Mouse (Mus musculus): ENCODE data around the gene 4930402F06Rik. TPM values are rescaled to one million over a fixed set of nuclear protein-coding genes. Genes with fewer than 3 reads are reported as not detected.

Gene 4930402F06Rik
- polyA plus RNA-seq, 1 experiment from 2014 or later = not detected

DNA sequence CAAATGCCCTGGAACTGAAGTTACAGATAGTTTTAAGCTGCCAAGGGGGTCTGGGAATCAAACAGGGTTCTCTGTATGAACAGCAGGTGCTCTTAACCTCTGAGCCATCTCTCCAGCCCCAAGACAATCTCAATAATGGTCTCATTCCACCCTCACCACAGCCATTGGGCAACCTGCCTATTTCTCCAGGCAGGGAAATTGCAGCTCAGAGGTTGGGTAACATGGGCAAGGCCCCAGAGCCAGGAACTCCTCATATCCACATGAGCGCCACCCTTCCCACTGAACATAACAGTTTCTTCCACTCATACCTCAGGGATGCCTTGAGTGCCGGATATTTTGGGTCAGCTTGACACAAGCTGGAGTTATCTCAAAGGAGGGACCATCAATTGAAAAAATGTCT lies 40.8 kb upstream of the 4930402F06Rik start:
- no peaks in the 10 kb centered on the region for H3K27me3 ChIP-seq (ENCODE audit: control insufficient read depth, insufficient read depth, low read depth, low read length)
- no peak overlapping the region for H3K9ac ChIP-seq (ENCODE audit: low read length)
- no peaks in the 10 kb centered on the region for H3K9me3 ChIP-seq (ENCODE audit: control insufficient read depth, low read length)
- no peaks in the 10 kb centered on the region for H3K36me3 ChIP-seq (ENCODE audit: control insufficient read depth, insufficient read depth, low read length)
- H3K4me2 ChIP-seq (ENCODE audit: low read depth, low read length) = no peak overlapping the region
- H3K4me3 ChIP-seq (ENCODE audit: low read length) = no peak overlapping the region
- no peak overlapping the region for H3K27ac ChIP-seq (ENCODE audit: low read length)
- WGBS = 82% methylated on average over 2 of the region's 2 CpGs
- ATAC-seq (ENCODE audit: low read depth) = no peak
- peaks cover 26% of the 10 kb centered on the region for H3K4me1 ChIP-seq (replicated peaks; ENCODE audit: control insufficient read depth, insufficient read depth, low read length)

DNA sequence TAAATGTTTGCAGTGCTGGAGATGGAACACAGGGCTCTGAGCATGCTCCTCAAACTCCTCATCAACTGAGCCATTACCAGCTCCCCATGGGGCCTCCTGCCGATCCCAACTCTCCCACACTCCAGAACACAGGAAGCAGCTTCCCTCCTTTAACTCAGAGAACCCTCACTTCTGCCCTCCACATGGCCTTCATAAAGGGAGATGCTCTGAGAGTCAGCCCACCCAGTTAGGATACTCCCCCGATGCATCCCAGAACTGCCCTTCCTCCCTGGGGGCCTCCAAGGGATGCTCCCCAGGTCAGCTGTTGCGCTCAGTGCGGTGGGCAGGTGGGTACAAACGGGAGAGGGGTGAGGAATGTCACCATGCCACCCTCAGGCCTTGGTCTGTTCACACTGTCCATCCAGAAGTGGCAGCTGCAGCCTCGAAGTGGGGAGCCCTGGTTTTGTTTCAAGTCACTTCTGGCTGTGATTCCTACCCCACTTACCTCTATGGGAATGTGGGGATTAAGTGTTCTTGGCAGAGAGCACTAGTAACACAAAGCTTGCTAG lies 37.7 kb upstream of the 4930402F06Rik start:
- ATAC-seq (ENCODE audit: low read depth) = no peak
- Histone ChIP-seq H3K4me2 (ENCODE audit: low read depth, low read length) (no peak overlapping the region), H3K9ac (ENCODE audit: low read length) (no peak overlapping the region), H3K36me3 (ENCODE audit: control insufficient read depth, insufficient read depth, low read length) (no peaks in the 10 kb centered on the region), H3K27ac (ENCODE audit: low read length) (no peak overlapping the region), H3K4me3 (ENCODE audit: low read length) (no peak overlapping the region), H3K4me1 (replicated peaks; ENCODE audit: control insufficient read depth, insufficient read depth, low read length) (peaks cover 25% of the 10 kb centered on the region), H3K9me3 (ENCODE audit: control insufficient read depth, low read length) (no peaks in the 10 kb centered on the region), H3K27me3 (ENCODE audit: control insufficient read depth, insufficient read depth, low read depth, low read length) (no peaks in the 10 kb centered on the region)
- 74% methylated on average over 6 of the region's 6 CpGs for WGBS

DNA sequence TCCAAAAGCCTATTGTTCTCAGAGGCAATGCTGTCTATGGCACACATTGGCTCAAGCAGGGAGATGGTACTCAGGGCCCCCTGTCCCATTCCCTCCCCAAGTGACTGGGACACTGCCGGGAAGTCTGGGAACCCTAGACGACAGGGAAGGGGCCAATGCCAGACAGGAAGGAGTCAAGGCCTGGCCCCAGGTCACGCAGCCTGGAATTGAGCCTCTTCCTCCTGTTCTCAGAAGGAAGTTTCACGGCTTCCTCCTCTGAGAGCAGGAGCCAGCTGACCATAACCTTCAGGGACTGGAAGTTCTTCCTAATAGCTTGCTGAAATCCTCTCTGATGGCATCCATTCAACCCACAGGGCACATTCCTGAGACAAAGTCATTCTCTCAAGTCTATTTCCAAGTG lies 36.5 kb upstream of the 4930402F06Rik start:
- WGBS = 63% methylated on average over 4 of the region's 4 CpGs
- ATAC-seq (ENCODE audit: low read depth) = peak; percentile 29; the same call in 1 of the 2 replicates
- H3K36me3 ChIP-seq (ENCODE audit: control insufficient read depth, insufficient read depth, low read length) = no peaks in the 10 kb centered on the region
- H3K27me3 ChIP-seq (ENCODE audit: control insufficient read depth, insufficient read depth, low read depth, low read length) = no peaks in the 10 kb centered on the region
- H3K27ac ChIP-seq (ENCODE audit: low read length) = peak overlapping the region; percentile 80
- H3K9ac ChIP-seq (ENCODE audit: low read length) = no peak overlapping the region
- no peak overlapping the region for H3K4me2 ChIP-seq (ENCODE audit: low read depth, low read length)
- H3K9me3 ChIP-seq (ENCODE audit: control insufficient read depth, low read length) = no peaks in the 10 kb centered on the region
- peaks cover 25% of the 10 kb centered on the region for H3K4me1 ChIP-seq (replicated peaks; ENCODE audit: control insufficient read depth, insufficient read depth, low read length)
- no peak overlapping the region for H3K4me3 ChIP-seq (ENCODE audit: low read length)

DNA sequence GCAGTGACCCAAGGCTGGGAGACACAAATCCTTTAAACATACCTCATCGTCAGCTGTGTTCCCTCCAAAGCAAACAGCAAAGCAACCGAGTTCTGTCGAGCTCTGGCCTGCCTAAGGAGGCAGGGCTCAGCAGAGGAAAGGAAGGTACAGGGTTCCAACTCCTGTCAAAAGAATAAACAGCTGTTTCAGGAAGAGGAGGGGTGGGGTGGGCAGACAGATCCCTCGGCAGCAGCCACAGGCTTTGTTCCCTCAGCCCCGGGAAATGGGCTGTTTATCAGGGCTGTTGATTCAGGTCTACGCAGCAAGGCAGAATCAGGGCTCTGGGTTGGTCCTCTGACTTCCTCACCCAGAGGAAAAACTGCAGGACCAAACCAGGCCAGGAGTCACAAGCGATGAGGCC lies 35.5 kb upstream of the 4930402F06Rik start:
- H3K9ac ChIP-seq (ENCODE audit: low read length) = peak overlapping the region; percentile 39
- ATAC-seq (ENCODE audit: low read depth) = peak; percentile 77
- 20% methylated on average over 7 of the region's 7 CpGs for WGBS
- H3K4me3 ChIP-seq (ENCODE audit: low read length) = peak overlapping the region; percentile 40
- no peaks in the 10 kb centered on the region for H3K36me3 ChIP-seq (ENCODE audit: control insufficient read depth, insufficient read depth, low read length)
- H3K4me2 ChIP-seq (ENCODE audit: low read depth, low read length) = peak overlapping the region; percentile 45
- no peaks in the 10 kb centered on the region for H3K9me3 ChIP-seq (ENCODE audit: control insufficient read depth, low read length)
- H3K27ac ChIP-seq (ENCODE audit: low read length) = peak overlapping the region; percentile 83
- no peaks in the 10 kb centered on the region for H3K27me3 ChIP-seq (ENCODE audit: control insufficient read depth, insufficient read depth, low read depth, low read length)
- H3K4me1 ChIP-seq (replicated peaks; ENCODE audit: control insufficient read depth, insufficient read depth, low read length) = peaks cover 25% of the 10 kb centered on the region

DNA sequence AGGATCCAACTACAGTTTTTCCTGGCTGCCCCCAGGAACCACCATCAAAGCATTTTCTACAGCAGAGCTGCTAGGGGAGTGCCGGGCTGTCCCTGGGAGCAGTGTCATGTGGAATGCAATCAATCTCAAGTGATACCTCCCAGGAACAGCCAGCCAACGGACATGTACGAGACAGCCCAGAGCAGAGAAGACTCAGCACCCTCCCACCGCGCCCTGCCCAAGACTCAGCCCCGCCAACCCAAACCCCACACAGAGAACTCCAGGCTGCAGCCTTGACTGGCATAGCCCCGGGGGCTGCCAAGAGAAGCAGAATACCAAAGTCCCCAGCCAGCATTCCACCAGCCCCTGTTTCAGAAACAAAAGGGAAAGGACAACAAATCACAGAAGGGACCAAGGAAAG lies 35.0 kb upstream of the 4930402F06Rik start:
- Histone ChIP-seq H3K9ac (ENCODE audit: low read length) (peak overlapping the region; percentile 39), H3K9me3 (ENCODE audit: control insufficient read depth, low read length) (no peaks in the 10 kb centered on the region), H3K36me3 (ENCODE audit: control insufficient read depth, insufficient read depth, low read length) (no peaks in the 10 kb centered on the region), H3K4me1 (replicated peaks; ENCODE audit: control insufficient read depth, insufficient read depth, low read length) (peaks cover 25% of the 10 kb centered on the region), H3K4me2 (ENCODE audit: low read depth, low read length) (peak overlapping the region; percentile 45), H3K4me3 (ENCODE audit: low read length) (peak overlapping the region; percentile 40), H3K27ac (ENCODE audit: low read length) (peak overlapping the region; percentile 83), H3K27me3 (ENCODE audit: control insufficient read depth, insufficient read depth, low read depth, low read length) (no peaks in the 10 kb centered on the region)
- peak; percentile 67 for ATAC-seq (ENCODE audit: low read depth)
- 6% methylated on average over 7 of the region's 7 CpGs for WGBS

DNA sequence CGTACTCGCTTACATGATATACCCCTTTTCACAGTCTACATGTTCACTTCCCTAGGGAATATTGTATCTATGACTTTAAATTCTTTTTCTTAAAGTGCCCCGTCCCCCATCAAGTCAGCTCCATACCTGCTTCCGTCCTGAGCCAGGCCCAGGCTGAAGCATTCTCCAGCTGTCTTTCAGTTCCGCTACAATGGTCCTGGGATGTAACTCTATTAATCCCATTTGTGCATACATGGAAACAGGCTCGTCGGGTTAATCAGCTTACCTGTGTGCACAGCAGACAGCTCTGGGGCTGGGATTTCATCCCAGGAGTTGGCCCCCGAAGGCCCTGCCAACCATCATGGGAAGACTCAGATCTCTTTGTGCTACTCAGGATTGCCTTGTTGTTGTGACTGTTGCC lies 33.8 kb upstream of the 4930402F06Rik start:
- Histone ChIP-seq H3K27ac (ENCODE audit: low read length) (no peak overlapping the region), H3K9ac (ENCODE audit: low read length) (no peak overlapping the region), H3K4me2 (ENCODE audit: low read depth, low read length) (no peak overlapping the region), H3K4me3 (ENCODE audit: low read length) (no peak overlapping the region), H3K9me3 (ENCODE audit: control insufficient read depth, low read length) (no peaks in the 10 kb centered on the region), H3K4me1 (replicated peaks; ENCODE audit: control insufficient read depth, insufficient read depth, low read length) (peaks cover 25% of the 10 kb centered on the region), H3K36me3 (ENCODE audit: control insufficient read depth, insufficient read depth, low read length) (no peaks in the 10 kb centered on the region), H3K27me3 (ENCODE audit: control insufficient read depth, insufficient read depth, low read depth, low read length) (no peaks in the 10 kb centered on the region)
- no peak for ATAC-seq (ENCODE audit: low read depth)
- 79% methylated on average over 8 of the region's 8 CpGs for WGBS

DNA sequence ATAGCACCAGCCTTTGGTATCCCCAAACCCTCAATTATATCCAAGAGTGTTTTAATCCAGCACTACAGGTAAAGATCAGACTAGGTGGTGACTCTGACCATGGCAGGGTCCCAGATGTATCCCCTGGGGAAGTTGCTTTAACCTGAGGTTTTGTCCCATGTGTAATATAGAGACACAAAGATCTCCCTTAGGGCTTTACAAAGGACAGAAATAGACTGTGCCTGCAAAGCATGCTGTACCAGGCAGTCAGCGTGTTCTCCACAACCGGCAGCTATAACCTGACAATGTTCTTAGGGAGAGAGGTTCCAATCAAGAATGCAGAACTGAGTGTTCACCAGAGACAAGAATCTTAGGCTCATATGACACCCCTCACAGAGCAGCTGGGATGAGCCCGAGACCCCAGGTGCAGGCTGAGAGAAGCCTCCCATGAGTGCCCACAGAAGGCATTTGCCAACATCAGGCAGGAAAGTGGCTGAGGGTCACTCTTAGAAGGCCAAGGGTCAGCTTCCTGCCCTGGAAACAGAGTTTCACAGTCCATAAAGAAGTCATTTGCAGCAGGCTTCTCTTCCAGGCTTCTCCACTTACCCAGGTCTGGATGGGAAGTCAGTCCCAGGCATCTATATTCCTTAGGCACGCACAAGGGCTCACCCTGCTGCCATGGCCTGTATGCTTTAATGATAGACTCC lies 31.8 kb upstream of the 4930402F06Rik start:
- H3K27ac ChIP-seq (ENCODE audit: low read length) = no peak overlapping the region
- WGBS = 76% methylated on average over 4 of the region's 4 CpGs
- H3K4me1 ChIP-seq (replicated peaks; ENCODE audit: control insufficient read depth, insufficient read depth, low read length) = peaks cover 17% of the 10 kb centered on the region

DNA sequence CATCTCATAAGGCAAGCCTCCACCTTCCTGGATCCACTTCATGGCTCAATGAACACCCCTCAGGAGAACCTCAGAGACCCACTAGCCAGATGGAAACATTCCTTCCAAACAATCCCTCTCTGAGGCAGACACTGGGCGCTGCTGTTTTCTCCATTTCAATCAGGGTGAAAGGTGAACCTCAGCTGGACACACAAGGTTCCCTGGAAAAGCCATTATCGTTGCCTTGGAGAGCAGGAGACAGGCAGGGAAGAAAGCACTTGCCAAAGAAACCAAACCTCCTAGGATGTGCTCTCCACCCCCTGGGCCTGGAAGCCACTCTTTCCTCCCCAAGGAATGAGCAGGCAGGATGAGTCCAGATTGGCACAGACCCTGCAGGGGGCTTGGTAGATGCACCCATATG lies 30.6 kb upstream of the 4930402F06Rik start:
- no peak overlapping the region for H3K27ac ChIP-seq (ENCODE audit: low read length)
- H3K4me3 ChIP-seq (ENCODE audit: low read length) = no peak overlapping the region
- WGBS = 29% methylated on average over 2 of the region's 2 CpGs
- H3K9me3 ChIP-seq (ENCODE audit: control insufficient read depth, low read length) = no peaks in the 10 kb centered on the region
- ATAC-seq (ENCODE audit: low read depth) = no peak
- H3K27me3 ChIP-seq (ENCODE audit: control insufficient read depth, insufficient read depth, low read depth, low read length) = no peaks in the 10 kb centered on the region
- no peaks in the 10 kb centered on the region for H3K36me3 ChIP-seq (ENCODE audit: control insufficient read depth, insufficient read depth, low read length)
- no peak overlapping the region for H3K9ac ChIP-seq (ENCODE audit: low read length)
- no peak overlapping the region for H3K4me2 ChIP-seq (ENCODE audit: low read depth, low read length)
- peaks cover 8% of the 10 kb centered on the region for H3K4me1 ChIP-seq (replicated peaks; ENCODE audit: control insufficient read depth, insufficient read depth, low read length)

More for the DNA sequence above, 31.8 kb upstream of the 4930402F06Rik start:
- Histone ChIP-seq H3K4me3 (ENCODE audit: low read length) (no peak overlapping the region), H3K4me2 (ENCODE audit: low read depth, low read length) (no peak overlapping the region), H3K27me3 (ENCODE audit: control insufficient read depth, insufficient read depth, low read depth, low read length) (no peaks in the 10 kb centered on the region), H3K9me3 (ENCODE audit: control insufficient read depth, low read length) (no peaks in the 10 kb centered on the region), H3K36me3 (ENCODE audit: control insufficient read depth, insufficient read depth, low read length) (no peaks in the 10 kb centered on the region), H3K9ac (ENCODE audit: low read length) (no peak overlapping the region)
- ATAC-seq (ENCODE audit: low read depth) = no peak

DNA sequence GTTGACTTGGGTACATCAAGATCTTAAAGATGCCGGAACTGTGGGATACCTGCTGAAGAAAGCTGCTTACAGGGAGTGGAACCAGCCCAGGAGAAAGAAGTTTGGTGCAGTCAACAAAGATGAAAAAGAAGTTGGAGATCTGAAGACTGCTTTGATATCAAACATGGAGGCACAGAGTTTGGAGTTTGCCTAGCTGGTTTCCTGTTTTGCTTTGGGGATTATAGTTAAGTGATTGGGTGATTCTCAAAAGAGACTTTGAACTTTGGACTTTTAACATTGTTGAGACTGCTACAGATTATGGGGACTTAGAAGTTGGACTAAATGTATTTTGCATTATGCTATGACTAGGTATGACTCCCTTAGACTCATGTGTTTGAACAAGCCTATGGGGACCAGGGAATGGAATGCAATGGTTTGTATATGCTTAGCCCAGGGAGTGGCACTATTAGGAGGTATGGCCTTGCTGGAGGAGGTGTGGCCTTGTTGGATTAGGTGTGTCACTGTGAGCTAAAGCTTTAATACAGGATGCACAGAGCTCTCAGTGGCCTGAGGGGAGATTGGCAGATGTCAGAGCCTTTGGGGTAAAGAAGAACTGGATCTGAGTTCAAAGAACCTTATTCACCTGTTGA lies 26.9 kb upstream of the 4930402F06Rik start:
- no peak overlapping the region for H3K27ac ChIP-seq (ENCODE audit: low read length)
- 86% methylated on average over 1 of the region's 1 CpGs for WGBS
- H3K4me1 ChIP-seq (replicated peaks; ENCODE audit: control insufficient read depth, insufficient read depth, low read length) = no peaks in the 10 kb centered on the region
- H3K36me3 ChIP-seq (ENCODE audit: control insufficient read depth, insufficient read depth, low read length) = peaks cover 14% of the 10 kb centered on the region
- no peak overlapping the region for H3K9ac ChIP-seq (ENCODE audit: low read length)
- peak; percentile 56; the same call in 1 of the 2 replicates for ATAC-seq (ENCODE audit: low read depth)
- no peaks in the 10 kb centered on the region for H3K27me3 ChIP-seq (ENCODE audit: control insufficient read depth, insufficient read depth, low read depth, low read length)
- H3K4me2 ChIP-seq (ENCODE audit: low read depth, low read length) = no peak overlapping the region
- H3K4me3 ChIP-seq (ENCODE audit: low read length) = no peak overlapping the region
- H3K9me3 ChIP-seq (ENCODE audit: control insufficient read depth, low read length) = peaks cover 6% of the 10 kb centered on the region

All from lung, embryonic 16.5 days (tissue).